Mouse (Mus musculus): ENCODE measurements around the gene Zfp454. TPM values are rescaled to one million over a fixed set of nuclear protein-coding genes. Genes with fewer than 3 reads are reported as not detected.
A peak's percentile ranks its signal among the peaks of the same experiment; 100 is the strongest.

The Zfp454 gene
- total RNA-seq, 2 experiments from 2014 or later = 2.5 to 3.4 TPM

GRCm38 (mm10) chr11:50841023-50841735, 46.3 kb downstream of the Zfp454 start, which contains the start of gene Zfp879:
Gene Zfp879, minus strand, starts transcription at chr11:50841552.
- peak; percentile 91 to 94 for DNase-seq

- DNase-seq = no peak
These were observed 51.7 kb downstream of the Zfp454 start for GRCm38 (mm10) chr11:50835727-50836126.

GRCm38 (mm10) chr11:50827010-50827953, 60.2 kb downstream of the Zfp454 start, which contains the start of gene Zfp354c:
Gene Zfp354c, minus strand, starts transcription at chr11:50827724.
- peak; percentile 88 to 91 for DNase-seq

GRCm38 (mm10) chr11:50826214-50826613, 61.2 kb downstream of the Zfp454 start:
- no peak for DNase-seq

Other genes starting within 250 kb of the Zfp454 start
- 1 to 10 TPM; 4.0 to 6.2 TPM for gene Zfp354c, start 59.9 kb downstream of the Zfp454 start, total RNA-seq (2021)
- under 1 TPM; 0.56 to 0.69 TPM for gene Zfp879, start 46.1 kb downstream of the Zfp454 start, total RNA-seq (2021)
- gene Grm6, start 37.0 kb downstream of the Zfp454 start, total RNA-seq (2021) = not detected
- gene Zfp2, start 28.5 kb upstream of the Zfp454 start, total RNA-seq (2021) = 1 to 10 TPM; 5.6 to 9.3 TPM
- 1 to 10 TPM; 2.8 TPM for gene Zfp354b, start 44.0 kb upstream of the Zfp454 start, total RNA-seq (2021)
- not detected for gene 4933414I15Rik, start 56.1 kb upstream of the Zfp454 start, total RNA-seq (2021)
- not detected for gene Prop1, start 66.1 kb upstream of the Zfp454 start, total RNA-seq (2021)
- gene Olfr1378, start 78.9 kb upstream of the Zfp454 start, total RNA-seq (2021) = not detected
- gene Olfr1377, start 94.3 kb upstream of the Zfp454 start, total RNA-seq (2021) = not detected
- not detected for gene Olfr51, start 115.9 kb upstream of the Zfp454 start, total RNA-seq (2021)
- gene Olfr54, start 126.6 kb upstream of the Zfp454 start, total RNA-seq (2021) = under 1 TPM; 0.33 to 0.76 TPM
- not detected for gene Olfr1375, start 160.5 kb upstream of the Zfp454 start, total RNA-seq (2021)
- 1 to 10 TPM; 4.8 to 6.4 TPM for gene Zfp354a, start 171.6 kb upstream of the Zfp454 start, total RNA-seq (2021)